Mouse (Mus musculus): ENCODE results near the gene Defb29. TPM values are rescaled to one million over a fixed set of nuclear protein-coding genes. Genes with fewer than 3 reads are reported as not detected.

The Defb29 gene
- polyA plus RNA-seq, 1 experiment from 2014 or later, result not detected

DNA sequence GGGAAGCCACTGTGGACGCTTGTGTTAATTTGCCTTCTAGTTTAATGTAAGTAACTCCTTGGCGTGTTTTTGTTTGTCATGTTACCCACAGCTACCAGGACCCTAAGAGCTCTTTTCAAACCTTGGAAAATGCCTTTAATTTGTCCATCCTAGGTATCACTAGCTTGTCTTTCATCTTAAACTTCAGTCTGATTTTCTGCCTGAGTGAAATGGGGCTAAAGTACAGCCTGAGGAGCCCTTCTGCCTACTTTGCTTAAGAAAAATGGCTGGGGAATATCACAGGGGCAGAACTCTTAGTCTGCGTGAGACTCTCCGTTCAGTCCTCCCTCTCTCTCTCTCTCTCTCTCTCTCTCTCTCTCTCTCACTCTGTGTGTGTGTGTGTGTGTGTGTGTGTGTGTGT lies 30.0 kb upstream of the Defb29 start:
- ATAC-seq (ENCODE audit: low read depth), result no peak
- no peaks in the 10 kb centered on the region for H3K9me3 ChIP-seq (ENCODE audit: control insufficient read depth, low read length)
- no peaks in the 10 kb centered on the region for H3K36me3 ChIP-seq (ENCODE audit: control insufficient read depth, insufficient read depth, low read length)
- no peak overlapping the region for H3K4me2 ChIP-seq (ENCODE audit: low read depth, low read length)
- no peak overlapping the region for H3K4me3 ChIP-seq (ENCODE audit: low read depth, low read length)
- H3K27me3 ChIP-seq (ENCODE audit: control insufficient read depth, insufficient read depth, low read length), result no peaks in the 10 kb centered on the region
- H3K27ac ChIP-seq (ENCODE audit: low read depth, low read length), result no peak overlapping the region
- H3K4me1 ChIP-seq (ENCODE audit: control insufficient read depth, insufficient read depth, low read length), result no peaks in the 10 kb centered on the region
- 82% methylated on average over 4 of the region's 4 CpGs for WGBS
- no peak overlapping the region for H3K9ac ChIP-seq (replicated peaks; ENCODE audit: low read depth, low read length)

GRCm38 (mm10) chr2:152569038-152569437 lies 29.1 kb upstream of the Defb29 start, which contains the start of gene Gm17416:
Gene Gm17416, plus strand, starts transcription at chr2:152569338.
- no peak within 1 kb of the TSS for H3K9ac ChIP-seq (replicated peaks; ENCODE audit: low read depth, low read length)
- H3K36me3 ChIP-seq (ENCODE audit: control insufficient read depth, insufficient read depth, low read length), result no peaks in the 10 kb centered on the region
- no peaks in the 10 kb centered on the region for H3K27me3 ChIP-seq (ENCODE audit: control insufficient read depth, insufficient read depth, low read length)
- no peaks in the 10 kb centered on the region for H3K9me3 ChIP-seq (ENCODE audit: control insufficient read depth, low read length)
- no peak within 1 kb of the TSS for H3K4me2 ChIP-seq (ENCODE audit: low read depth, low read length)
- no peak within 1 kb of the TSS for H3K4me3 ChIP-seq (ENCODE audit: low read depth, low read length)
- 88% methylated on average over 5 of the region's 5 CpGs for WGBS
- H3K4me1 ChIP-seq (ENCODE audit: control insufficient read depth, insufficient read depth, low read length), result no peaks in the 10 kb centered on the region
- ATAC-seq (ENCODE audit: low read depth), result no peak
- no peak within 1 kb of the TSS for H3K27ac ChIP-seq (ENCODE audit: low read depth, low read length)

GRCm38 (mm10) chr2:152556655-152557054 lies 16.8 kb upstream of the Defb29 start:
- Histone ChIP-seq H3K9me3 (ENCODE audit: control insufficient read depth, low read length) (no peaks in the 10 kb centered on the region), H3K36me3 (ENCODE audit: control insufficient read depth, insufficient read depth, low read length) (no peaks in the 10 kb centered on the region), H3K4me1 (ENCODE audit: control insufficient read depth, insufficient read depth, low read length) (no peaks in the 10 kb centered on the region), H3K4me2 (ENCODE audit: low read depth, low read length) (no peak overlapping the region), H3K27ac (ENCODE audit: low read depth, low read length) (no peak overlapping the region), H3K9ac (replicated peaks; ENCODE audit: low read depth, low read length) (no peak overlapping the region), H3K4me3 (ENCODE audit: low read depth, low read length) (no peak overlapping the region), H3K27me3 (ENCODE audit: control insufficient read depth, insufficient read depth, low read length) (no peaks in the 10 kb centered on the region)
- ATAC-seq (ENCODE audit: low read depth), result no peak
- WGBS, result 89% methylated on average over 7 of the region's 7 CpGs

- H3K4me1 ChIP-seq (ENCODE audit: control insufficient read depth, insufficient read depth, low read length), result no peaks in the 10 kb centered on the region
- no peaks in the 10 kb centered on the region for H3K36me3 ChIP-seq (ENCODE audit: control insufficient read depth, insufficient read depth, low read length)
- H3K9ac ChIP-seq (replicated peaks; ENCODE audit: low read depth, low read length), result no peak overlapping the region
- H3K27me3 ChIP-seq (ENCODE audit: control insufficient read depth, insufficient read depth, low read length), result no peaks in the 10 kb centered on the region
- 16% methylated on average over 16 of the region's 16 CpGs for WGBS
- H3K27ac ChIP-seq (ENCODE audit: low read depth, low read length), result no peak overlapping the region
- H3K4me2 ChIP-seq (ENCODE audit: low read depth, low read length), result no peak overlapping the region; the same call in 1 of the 2 replicates
- peak; percentile 60; the same call in 1 of the 2 replicates for ATAC-seq (ENCODE audit: low read depth)
- H3K9me3 ChIP-seq (ENCODE audit: control insufficient read depth, low read length), result no peaks in the 10 kb centered on the region
- H3K4me3 ChIP-seq (ENCODE audit: low read depth, low read length), result no peak overlapping the region
Observed at GRCm38 (mm10) chr2:152553774-152554423, 14.0 kb upstream of the Defb29 start.

DNA sequence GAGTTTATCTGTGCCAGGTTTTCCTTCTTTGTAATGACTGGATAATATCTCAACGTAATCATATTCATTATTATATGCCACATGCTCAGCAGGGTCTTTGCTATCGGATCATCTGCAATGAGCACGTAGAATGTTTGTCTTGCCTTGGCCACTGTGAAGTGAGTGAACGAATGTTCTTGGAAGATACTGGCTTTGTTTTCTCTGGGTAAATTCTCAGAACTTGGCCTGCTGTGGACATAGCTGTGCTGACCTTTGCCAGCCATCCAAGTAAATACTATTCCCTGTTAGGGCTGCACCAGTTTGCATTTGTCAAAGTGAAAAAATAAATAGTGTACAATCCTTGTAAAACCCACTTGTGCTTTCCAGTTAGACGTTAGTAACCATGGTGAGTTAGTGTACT lies 8.2 kb upstream of the Defb29 start:
- Histone ChIP-seq H3K36me3 (ENCODE audit: control insufficient read depth, insufficient read depth, low read length) (no peaks in the 10 kb centered on the region), H3K27ac (ENCODE audit: low read depth, low read length) (no peak overlapping the region), H3K27me3 (ENCODE audit: control insufficient read depth, insufficient read depth, low read length) (no peaks in the 10 kb centered on the region), H3K9me3 (ENCODE audit: control insufficient read depth, low read length) (no peaks in the 10 kb centered on the region), H3K4me3 (ENCODE audit: low read depth, low read length) (no peak overlapping the region), H3K9ac (replicated peaks; ENCODE audit: low read depth, low read length) (no peak overlapping the region), H3K4me1 (ENCODE audit: control insufficient read depth, insufficient read depth, low read length) (no peaks in the 10 kb centered on the region), H3K4me2 (ENCODE audit: low read depth, low read length) (no peak overlapping the region)
- ATAC-seq (ENCODE audit: low read depth), result no peak
- WGBS, result 80% methylated on average over 5 of the region's 5 CpGs

DNA sequence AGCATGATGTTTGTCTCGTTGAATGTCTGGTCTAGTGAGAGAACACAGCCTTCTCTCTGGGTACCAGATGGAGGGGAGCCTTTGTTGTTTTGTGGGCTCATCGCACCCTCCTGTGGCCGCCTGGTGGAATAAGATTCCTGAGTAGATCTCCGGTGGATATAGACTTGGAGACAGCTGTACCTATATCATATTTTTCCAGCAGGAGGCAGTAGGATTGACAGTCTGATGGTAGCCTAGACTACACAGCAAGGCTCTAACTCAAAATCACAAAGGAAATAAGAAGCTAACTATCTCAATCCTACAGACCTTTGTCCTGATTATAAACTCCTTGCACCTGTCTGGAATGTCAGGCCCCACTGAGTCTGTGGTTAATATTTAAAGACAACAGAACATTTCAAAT lies 4.8 kb upstream of the Defb29 start:
- Histone ChIP-seq H3K4me3 (ENCODE audit: low read depth, low read length) (no peak overlapping the region), H3K27ac (ENCODE audit: low read depth, low read length) (no peak overlapping the region), H3K27me3 (ENCODE audit: control insufficient read depth, insufficient read depth, low read length) (no peaks in the 10 kb centered on the region), H3K36me3 (ENCODE audit: control insufficient read depth, insufficient read depth, low read length) (no peaks in the 10 kb centered on the region), H3K9ac (replicated peaks; ENCODE audit: low read depth, low read length) (no peak overlapping the region), H3K4me2 (ENCODE audit: low read depth, low read length) (no peak overlapping the region), H3K4me1 (ENCODE audit: control insufficient read depth, insufficient read depth, low read length) (no peaks in the 10 kb centered on the region), H3K9me3 (ENCODE audit: control insufficient read depth, low read length) (no peaks in the 10 kb centered on the region)
- WGBS, result 19% methylated on average over 4 of the region's 4 CpGs
- peak; percentile 60; the same call in 1 of the 2 replicates for ATAC-seq (ENCODE audit: low read depth)

DNA sequence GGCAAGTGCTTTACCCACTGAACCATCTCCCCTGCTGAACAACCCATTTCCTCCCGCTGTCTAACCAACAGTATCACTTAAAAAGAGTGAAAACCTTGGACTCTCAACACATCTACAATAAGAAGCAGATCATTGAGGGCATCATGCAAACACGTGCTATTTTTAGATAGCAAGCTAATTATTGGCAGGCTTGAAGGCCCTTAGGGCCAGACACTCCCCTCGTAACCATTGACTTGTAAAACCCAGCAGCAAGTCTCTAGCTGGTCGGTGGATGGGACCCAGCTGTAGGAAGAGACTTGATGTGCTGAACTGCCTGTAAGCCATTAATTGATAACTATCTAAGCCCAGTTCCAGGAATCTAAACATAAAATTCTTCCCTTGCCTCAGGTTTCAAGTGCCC lies 3.6 kb upstream of the Defb29 start:
- H3K4me2 ChIP-seq (ENCODE audit: low read depth, low read length), result no peak overlapping the region
- H3K4me3 ChIP-seq (ENCODE audit: low read depth, low read length), result no peak overlapping the region
- H3K9ac ChIP-seq (replicated peaks; ENCODE audit: low read depth, low read length), result no peak overlapping the region
- no peaks in the 10 kb centered on the region for H3K27me3 ChIP-seq (ENCODE audit: control insufficient read depth, insufficient read depth, low read length)
- H3K9me3 ChIP-seq (ENCODE audit: control insufficient read depth, low read length), result no peaks in the 10 kb centered on the region
- no peak for ATAC-seq (ENCODE audit: low read depth)
- WGBS, result 60% methylated on average over 4 of the region's 4 CpGs
- no peak overlapping the region for H3K27ac ChIP-seq (ENCODE audit: low read depth, low read length)
- H3K36me3 ChIP-seq (ENCODE audit: control insufficient read depth, insufficient read depth, low read length), result no peaks in the 10 kb centered on the region
- no peaks in the 10 kb centered on the region for H3K4me1 ChIP-seq (ENCODE audit: control insufficient read depth, insufficient read depth, low read length)

DNA sequence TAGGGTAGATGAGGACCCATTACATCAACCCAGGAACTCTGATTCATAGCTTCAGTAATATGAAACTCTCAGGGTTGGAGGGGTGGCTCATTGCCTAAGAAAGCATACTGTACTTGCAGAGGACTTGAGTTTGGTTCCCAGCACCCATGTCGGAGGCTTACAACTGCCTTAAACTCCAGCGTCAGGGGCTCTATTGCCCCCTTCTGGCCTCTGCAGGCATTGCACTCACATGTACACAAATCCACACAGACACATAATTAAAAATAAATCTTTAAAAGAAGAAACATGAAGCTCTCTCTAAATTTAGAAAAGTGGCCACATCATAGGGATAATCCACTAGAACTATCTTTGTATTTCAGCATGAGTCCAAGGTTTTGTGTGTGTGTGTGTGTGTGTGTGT lies 3.0 kb upstream of the Defb29 start:
- H3K9ac ChIP-seq (replicated peaks; ENCODE audit: low read depth, low read length), result no peak overlapping the region
- H3K36me3 ChIP-seq (ENCODE audit: control insufficient read depth, insufficient read depth, low read length), result no peaks in the 10 kb centered on the region
- no peaks in the 10 kb centered on the region for H3K9me3 ChIP-seq (ENCODE audit: control insufficient read depth, low read length)
- no peak for ATAC-seq (ENCODE audit: low read depth)
- H3K4me2 ChIP-seq (ENCODE audit: low read depth, low read length), result no peak overlapping the region
- no peaks in the 10 kb centered on the region for H3K27me3 ChIP-seq (ENCODE audit: control insufficient read depth, insufficient read depth, low read length)
- no peak overlapping the region for H3K27ac ChIP-seq (ENCODE audit: low read depth, low read length)
- no peak overlapping the region for H3K4me3 ChIP-seq (ENCODE audit: low read depth, low read length)
- WGBS, result 77% methylated on average over 2 of the region's 2 CpGs
- no peaks in the 10 kb centered on the region for H3K4me1 ChIP-seq (ENCODE audit: control insufficient read depth, insufficient read depth, low read length)

DNA sequence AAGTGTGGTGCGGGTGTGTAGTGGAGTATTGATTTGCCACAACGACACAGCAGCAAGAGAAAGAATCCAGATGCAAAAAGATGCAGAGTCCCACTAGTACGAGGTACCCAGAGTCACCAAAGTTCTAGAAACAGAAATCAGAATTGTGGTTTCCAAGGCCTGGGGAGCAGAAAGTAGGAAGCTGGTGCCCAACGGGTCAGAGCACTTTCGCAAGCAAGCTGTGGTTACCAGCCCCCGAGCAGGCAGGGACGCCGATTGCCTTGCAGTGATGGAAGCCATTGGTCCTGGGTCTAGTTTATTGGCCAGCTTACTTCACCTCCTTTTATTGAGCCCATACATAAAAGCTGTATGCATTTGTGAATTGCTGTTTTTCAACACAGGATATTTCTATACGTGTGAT lies 2.1 kb upstream of the Defb29 start:
- Histone ChIP-seq H3K4me3 (ENCODE audit: low read depth, low read length) (no peak overlapping the region), H3K36me3 (ENCODE audit: control insufficient read depth, insufficient read depth, low read length) (no peaks in the 10 kb centered on the region), H3K4me2 (ENCODE audit: low read depth, low read length) (no peak overlapping the region), H3K27me3 (ENCODE audit: control insufficient read depth, insufficient read depth, low read length) (no peaks in the 10 kb centered on the region), H3K9ac (replicated peaks; ENCODE audit: low read depth, low read length) (no peak overlapping the region), H3K4me1 (ENCODE audit: control insufficient read depth, insufficient read depth, low read length) (no peaks in the 10 kb centered on the region), H3K9me3 (ENCODE audit: control insufficient read depth, low read length) (no peaks in the 10 kb centered on the region), H3K27ac (ENCODE audit: low read depth, low read length) (no peak overlapping the region)
- no peak for ATAC-seq (ENCODE audit: low read depth)
- 85% methylated on average over 9 of the region's 9 CpGs for WGBS

Data from neural tube, embryonic 14.5 days (tissue).